Mouse (Mus musculus): ENCODE measurements around the gene Pald1. TPM values are rescaled to one million over a fixed set of nuclear protein-coding genes. Genes with fewer than 3 reads are reported as not detected.

Gene Pald1
- polyA plus RNA-seq, 1 experiment from 2014 or later: 28.1 TPM

DNA sequence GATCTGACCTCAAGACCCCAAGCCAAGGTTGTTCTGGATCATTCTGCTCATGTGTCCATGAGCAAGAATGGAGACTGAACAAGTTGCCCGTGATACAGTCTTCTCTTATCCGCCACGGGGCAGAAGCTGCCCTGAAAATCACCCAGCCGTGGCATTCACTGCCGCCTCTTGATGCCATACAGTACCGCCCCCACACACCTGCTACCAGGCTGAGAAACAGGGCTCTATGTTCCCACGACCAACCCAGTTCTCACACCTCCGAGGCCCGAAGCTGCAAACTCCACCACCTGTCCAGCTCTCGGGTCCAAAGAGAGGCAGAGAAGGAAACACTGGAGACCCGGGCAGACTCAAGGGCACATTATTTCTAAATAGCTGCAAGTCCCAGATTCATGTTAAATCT, 45.7 kb downstream of the Pald1 start:
- Histone ChIP-seq H3K27me3 (ENCODE audit: low read depth, poor library complexity, severe bottlenecking) (no peaks in the 10 kb centered on the region), H3K27ac (no peak overlapping the region), H3K4me3 (no peak overlapping the region), H3K4me1 (0 out of 2 replicates have a peak, but pooled peaks cover 2% of the 10 kb centered on the region), H3K9me3 (replicated peaks) (no peaks in the 10 kb centered on the region), H3K36me3 (peaks cover 33% of the 10 kb centered on the region)
- no peak for DNase-seq (ENCODE audit: low spot score)
- WGBS: 90% methylated on average over 11 of the region's 11 CpGs

GRCm38 (mm10) chr10:61336592-61336991, 46.7 kb downstream of the Pald1 start:
- Histone ChIP-seq H3K4me1 (no peaks in the 10 kb centered on the region), H3K27ac (no peak overlapping the region), H3K4me3 (no peak overlapping the region), H3K9me3 (replicated peaks) (no peaks in the 10 kb centered on the region), H3K36me3 (peaks cover 29% of the 10 kb centered on the region), H3K27me3 (ENCODE audit: low read depth, poor library complexity, severe bottlenecking) (no peaks in the 10 kb centered on the region)
- no peak for DNase-seq (ENCODE audit: low spot score)
- WGBS: 76% methylated on average over 5 of the region's 5 CpGs

GRCm38 (mm10) chr10:61336137-61336536, 47.2 kb downstream of the Pald1 start:
- Histone ChIP-seq H3K36me3 (peaks cover 29% of the 10 kb centered on the region), H3K4me1 (no peaks in the 10 kb centered on the region), H3K9me3 (replicated peaks) (no peaks in the 10 kb centered on the region), H3K27me3 (ENCODE audit: low read depth, poor library complexity, severe bottlenecking) (no peaks in the 10 kb centered on the region), H3K4me3 (no peak overlapping the region), H3K27ac (no peak overlapping the region)
- WGBS: 23% methylated on average over 6 of the region's 6 CpGs
- DNase-seq (ENCODE audit: low spot score): peak; percentile 94

- no peaks in the 10 kb centered on the region for H3K27me3 ChIP-seq (ENCODE audit: low read depth, poor library complexity, severe bottlenecking)
- 84% methylated on average over 7 of the region's 7 CpGs for WGBS
- H3K4me1 ChIP-seq: no peaks in the 10 kb centered on the region
- H3K36me3 ChIP-seq: peaks cover 20% of the 10 kb centered on the region
- H3K4me3 ChIP-seq: no peak overlapping the region
- H3K9me3 ChIP-seq (replicated peaks): no peaks in the 10 kb centered on the region
- H3K27ac ChIP-seq: no peak overlapping the region
- DNase-seq (ENCODE audit: low spot score): no peak
These were observed 48.8 kb downstream of the Pald1 start for GRCm38 (mm10) chr10:61334545-61334944.

DNA sequence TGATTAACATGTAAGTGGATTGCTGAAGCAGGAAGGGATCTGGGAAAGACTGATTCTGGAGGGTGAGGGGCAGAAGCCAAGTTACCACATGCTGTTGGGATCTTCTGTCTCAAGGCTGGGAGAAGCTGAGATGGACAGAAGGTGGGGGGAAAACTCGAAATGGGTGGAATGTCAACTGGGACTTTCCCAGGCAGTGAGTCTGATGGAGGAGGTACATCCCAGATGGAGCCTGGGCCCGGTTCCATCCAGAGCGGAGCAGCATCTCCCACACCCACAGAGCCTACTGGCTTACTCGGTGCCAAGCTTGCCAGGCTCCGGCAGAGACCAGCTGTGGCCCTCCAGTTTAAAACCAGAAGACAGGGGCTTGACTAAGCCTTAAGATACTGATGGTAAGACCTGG, 52.3 kb downstream of the Pald1 start:
- Histone ChIP-seq H3K4me3 (no peak overlapping the region), H3K9me3 (replicated peaks) (no peaks in the 10 kb centered on the region), H3K27ac (no peak overlapping the region), H3K27me3 (ENCODE audit: low read depth, poor library complexity, severe bottlenecking) (no peaks in the 10 kb centered on the region), H3K36me3 (peaks cover 12% of the 10 kb centered on the region), H3K4me1 (peaks cover 18% of the 10 kb centered on the region)
- 93% methylated on average over 5 of the region's 5 CpGs for WGBS
- no peak for DNase-seq (ENCODE audit: low spot score)

DNA sequence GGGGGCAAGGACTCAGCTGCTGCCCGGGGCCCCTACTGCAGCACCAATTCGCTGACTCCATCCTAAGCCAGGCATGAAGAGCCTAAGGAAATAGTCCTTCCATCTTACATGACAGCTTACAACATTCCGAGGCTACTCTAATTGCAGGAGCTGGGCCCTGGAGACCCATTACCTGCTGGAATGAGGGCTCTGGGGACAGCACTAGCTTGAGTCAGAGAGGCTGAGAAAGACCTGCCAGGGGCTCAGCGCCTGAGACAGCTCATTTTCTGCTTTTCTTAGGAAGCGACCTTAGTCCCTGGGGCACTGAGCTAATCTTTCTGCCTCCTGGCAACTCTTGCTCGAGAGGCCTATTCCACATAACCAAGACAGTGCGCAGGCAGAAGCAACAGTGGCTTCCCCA, 54.4 kb downstream of the Pald1 start:
- Histone ChIP-seq H3K36me3 (peaks cover 12% of the 10 kb centered on the region; the same call in 1 of the 2 replicates), H3K9me3 (replicated peaks) (no peaks in the 10 kb centered on the region), H3K27me3 (ENCODE audit: low read depth, poor library complexity, severe bottlenecking) (no peaks in the 10 kb centered on the region), H3K27ac (no peak overlapping the region), H3K4me1 (peaks cover 23% of the 10 kb centered on the region), H3K4me3 (no peak overlapping the region)
- 40% methylated on average over 7 of the region's 7 CpGs for WGBS
- no peak for DNase-seq (ENCODE audit: low spot score)

DNA sequence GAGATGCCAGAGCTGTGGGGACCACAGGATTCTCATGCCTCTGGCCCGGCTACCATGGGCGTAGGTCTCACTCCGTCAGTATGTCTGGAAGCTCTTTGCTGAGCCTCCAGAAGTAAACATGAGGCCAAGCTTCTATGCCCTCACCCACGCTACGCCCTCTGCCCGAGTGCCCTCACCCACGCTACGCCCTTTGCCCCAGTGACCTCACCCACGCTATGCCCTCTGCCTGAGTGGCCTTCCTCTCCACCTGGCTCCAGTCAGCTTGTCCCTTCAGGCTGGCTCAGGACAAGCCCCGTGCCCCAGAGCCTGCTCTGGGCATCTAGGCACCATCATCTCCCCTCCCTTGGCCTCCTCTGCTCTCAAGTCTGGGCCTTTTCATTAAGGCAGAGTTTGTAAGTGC, 55.8 kb downstream of the Pald1 start:
- 0 out of 2 replicates have a peak, but pooled peaks cover 13% of the 10 kb centered on the region for H3K36me3 ChIP-seq
- peak overlapping the region; percentile 53 for H3K27ac ChIP-seq
- no peak overlapping the region for H3K4me3 ChIP-seq
- H3K9me3 ChIP-seq (replicated peaks): 0 out of 2 replicates have a peak, but pooled peaks cover 2% of the 10 kb centered on the region
- no peaks in the 10 kb centered on the region for H3K27me3 ChIP-seq (ENCODE audit: low read depth, poor library complexity, severe bottlenecking)
- WGBS: 91% methylated on average over 10 of the region's 10 CpGs
- H3K4me1 ChIP-seq: peaks cover 23% of the 10 kb centered on the region
- DNase-seq (ENCODE audit: low spot score): no peak

DNA sequence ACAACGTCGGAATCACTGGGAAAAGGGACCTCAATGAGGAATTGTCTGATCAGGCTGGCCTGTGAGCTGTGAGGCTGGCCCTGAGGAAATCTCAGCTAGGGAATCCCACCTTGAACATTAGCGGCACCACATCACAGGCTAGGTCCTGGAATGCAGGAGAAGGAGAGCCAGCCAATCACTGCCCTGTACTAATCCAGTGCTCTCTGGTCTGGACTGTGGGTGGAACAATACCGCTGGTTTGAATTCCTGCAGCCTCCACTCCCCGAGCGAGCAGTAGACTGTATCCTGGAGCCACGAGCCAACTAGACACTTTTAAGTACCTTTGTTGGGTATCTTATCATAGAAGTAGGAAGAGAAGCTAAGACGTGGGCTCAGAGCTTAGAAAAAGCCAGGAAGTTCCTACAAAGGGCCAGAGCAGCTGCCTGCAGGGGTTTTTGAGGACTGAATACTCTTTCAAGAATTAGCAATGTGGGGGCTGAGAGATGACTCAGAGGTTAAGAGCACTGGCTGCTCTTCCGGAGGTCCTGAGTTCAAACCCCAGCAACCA, 57.5 kb downstream of the Pald1 start:
- no peak for DNase-seq (ENCODE audit: low spot score)
- Histone ChIP-seq H3K9me3 (replicated peaks) (0 out of 2 replicates have a peak, but pooled peaks cover 2% of the 10 kb centered on the region), H3K4me3 (no peak overlapping the region), H3K36me3 (peaks cover 26% of the 10 kb centered on the region), H3K27ac (0 out of 2 replicates have a peak overlapping the region, but pooled peaks have one; percentile 53), H3K4me1 (peaks cover 23% of the 10 kb centered on the region), H3K27me3 (ENCODE audit: low read depth, poor library complexity, severe bottlenecking) (no peaks in the 10 kb centered on the region)
- WGBS: 62% methylated on average over 9 of the region's 9 CpGs

DNA sequence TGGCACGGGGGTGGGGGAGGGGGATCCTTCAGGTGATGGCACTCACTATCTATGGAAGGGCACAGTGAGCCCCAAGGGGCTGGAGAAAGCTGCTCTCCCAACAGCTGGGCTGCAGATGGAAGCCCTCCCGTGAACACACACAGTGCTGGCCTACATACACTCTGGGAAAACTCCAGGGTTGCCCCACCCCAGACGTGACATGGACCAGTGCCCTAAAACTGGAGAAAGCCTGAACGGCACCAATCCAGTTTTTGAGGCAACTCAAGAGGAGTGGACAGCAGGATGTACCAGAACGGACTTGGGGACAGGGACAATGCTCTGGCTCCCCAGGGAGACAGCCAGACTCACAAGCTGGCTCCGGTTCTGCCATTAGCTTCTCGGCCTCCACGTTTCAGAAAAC, 58.6 kb downstream of the Pald1 start:
- Histone ChIP-seq H3K9me3 (replicated peaks) (0 out of 2 replicates have a peak, but pooled peaks cover 2% of the 10 kb centered on the region), H3K27ac (no peak overlapping the region), H3K4me1 (peaks cover 23% of the 10 kb centered on the region), H3K27me3 (ENCODE audit: low read depth, poor library complexity, severe bottlenecking) (no peaks in the 10 kb centered on the region), H3K4me3 (no peak overlapping the region), H3K36me3 (peaks cover 36% of the 10 kb centered on the region)
- no peak for DNase-seq (ENCODE audit: low spot score)
- 73% methylated on average over 8 of the region's 8 CpGs for WGBS

DNA sequence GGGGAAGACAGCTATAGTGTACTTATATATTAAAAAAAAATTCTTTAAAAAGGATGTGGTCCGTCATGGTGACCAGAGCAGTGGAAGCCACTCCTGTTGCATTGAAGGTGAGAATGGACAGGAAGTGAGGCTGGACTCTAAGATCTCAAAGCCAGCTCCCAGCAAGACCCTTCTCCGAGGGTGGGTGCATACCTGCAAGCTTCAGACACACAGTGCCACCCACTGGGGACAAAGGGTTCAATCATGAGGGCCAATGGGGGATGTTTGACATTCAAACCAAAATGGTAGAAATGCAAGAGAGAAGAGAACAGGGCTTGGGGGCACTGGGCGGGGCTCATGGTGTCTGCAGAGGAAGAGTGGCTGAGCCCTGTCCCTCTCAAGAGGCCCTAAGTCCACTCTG, 64.8 kb downstream of the Pald1 start:
- 91% methylated on average over 3 of the region's 3 CpGs for WGBS
- H3K27ac ChIP-seq: no peak overlapping the region
- peaks cover 28% of the 10 kb centered on the region for H3K4me1 ChIP-seq
- H3K27me3 ChIP-seq (ENCODE audit: low read depth, poor library complexity, severe bottlenecking): no peaks in the 10 kb centered on the region
- peaks cover 39% of the 10 kb centered on the region for H3K36me3 ChIP-seq
- DNase-seq (ENCODE audit: low spot score): no peak
- no peak overlapping the region for H3K4me3 ChIP-seq
- H3K9me3 ChIP-seq (replicated peaks): 0 out of 2 replicates have a peak, but pooled peaks cover 2% of the 10 kb centered on the region

- H3K36me3 ChIP-seq: peaks cover 15% of the 10 kb centered on the region
- no peaks in the 10 kb centered on the region for H3K9me3 ChIP-seq (replicated peaks)
- no peak for DNase-seq (ENCODE audit: low spot score)
- H3K27me3 ChIP-seq (ENCODE audit: low read depth, poor library complexity, severe bottlenecking): no peaks in the 10 kb centered on the region
- H3K4me3 ChIP-seq: no peak overlapping the region
- H3K27ac ChIP-seq: no peak overlapping the region; the same call in 1 of the 2 replicates
- peaks cover 41% of the 10 kb centered on the region for H3K4me1 ChIP-seq
- WGBS: 49% methylated on average over 9 of the region's 9 CpGs
These were observed 67.9 kb downstream of the Pald1 start for GRCm38 (mm10) chr10:61315324-61315880.

- Histone ChIP-seq H3K27ac (no peak overlapping the region), H3K4me1 (peaks cover 52% of the 10 kb centered on the region), H3K36me3 (peaks cover 3% of the 10 kb centered on the region; the same call in 1 of the 2 replicates), H3K9me3 (replicated peaks) (no peaks in the 10 kb centered on the region), H3K27me3 (ENCODE audit: low read depth, poor library complexity, severe bottlenecking) (no peaks in the 10 kb centered on the region), H3K4me3 (no peak overlapping the region)
- DNase-seq (ENCODE audit: low spot score): no peak
- 59% methylated on average over 7 of the region's 7 CpGs for WGBS
These were observed 69.6 kb downstream of the Pald1 start for GRCm38 (mm10) chr10:61313750-61314149.

GRCm38 (mm10) chr10:61312754-61313153, 70.6 kb downstream of the Pald1 start:
- H3K4me3 ChIP-seq: no peak overlapping the region
- DNase-seq (ENCODE audit: low spot score): no peak
- 33% methylated on average over 7 of the region's 7 CpGs for WGBS
- peaks cover 58% of the 10 kb centered on the region for H3K4me1 ChIP-seq
- no peaks in the 10 kb centered on the region for H3K36me3 ChIP-seq
- H3K27me3 ChIP-seq (ENCODE audit: low read depth, poor library complexity, severe bottlenecking): no peaks in the 10 kb centered on the region
- H3K9me3 ChIP-seq (replicated peaks): no peaks in the 10 kb centered on the region
- H3K27ac ChIP-seq: peak overlapping the region; percentile 72
